Comparison of ENCODE assay signal across 8 mouse cellular contexts in the genomic region with DNA sequence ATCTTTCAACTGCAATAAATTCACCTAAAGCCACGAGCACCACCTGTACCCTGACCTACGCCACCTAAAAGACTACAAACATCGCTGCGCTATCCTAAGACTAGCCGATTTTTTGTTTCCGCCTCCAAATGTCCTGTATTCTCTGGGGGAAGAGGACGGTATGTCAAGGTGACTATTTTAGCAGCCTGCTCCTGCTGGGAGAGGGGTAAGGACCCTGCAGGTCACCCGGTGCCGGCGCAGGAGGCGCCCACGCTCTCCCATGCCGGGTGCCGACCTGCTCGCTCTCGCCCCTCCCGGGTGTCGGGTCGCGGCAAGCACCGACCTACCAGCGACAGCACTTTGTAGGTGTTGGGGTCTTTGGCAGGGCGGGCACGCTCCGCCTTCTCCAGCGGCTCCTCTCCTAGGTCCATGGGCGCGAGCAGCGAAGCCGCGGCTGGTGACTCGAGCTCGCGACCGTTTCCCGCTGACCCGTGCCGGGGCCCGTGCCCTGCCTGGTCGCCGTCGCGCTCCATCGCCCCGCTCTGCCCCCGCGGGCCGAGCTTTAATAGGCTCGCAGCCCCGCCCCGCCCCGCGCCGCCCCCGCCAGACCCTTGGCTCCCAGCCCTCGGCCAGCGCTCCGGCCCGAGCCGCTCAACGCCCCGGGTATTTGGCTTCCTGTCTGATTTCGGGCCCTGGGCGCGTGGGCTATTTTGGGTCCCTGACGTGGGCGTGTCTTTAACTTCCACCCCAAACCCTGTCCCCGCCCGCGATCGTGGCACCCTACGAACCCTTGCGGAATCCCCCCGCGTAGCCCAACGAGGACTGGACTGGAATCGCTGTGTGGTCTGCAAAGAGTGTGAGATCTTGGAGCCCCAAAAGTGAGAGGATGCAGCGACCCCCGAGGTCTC. TPM values are rescaled to one million over a fixed set of nuclear protein-coding genes. Genes with fewer than 3 reads are reported as not detected.
DNase-seq lines count a peak whose midpoint lies in the region; ATAC-seq and TF ChIP-seq lines count a peak whose summit lies in the region.

Gene Enpp1, minus strand, starts transcription at position 680 of the 887 bp plus-strand sequence.

- peak within 1 kb of the TSS; percentile 55 for H3K9ac ChIP-seq in heart, postnatal 0 days (replicated peaks; ENCODE audit: low read depth, low read length)
- H3K9ac ChIP-seq in lung, postnatal 0 days (replicated peaks; ENCODE audit: low read depth): peak within 1 kb of the TSS; percentile 30

- no peak for TF ChIP-seq CTCF in heart, postnatal 0 days (IDR thresholded peaks at IDR 0.05; ENCODE audit: low read depth)
- TF ChIP-seq CTCF in lung, postnatal 0 days (IDR thresholded peaks at IDR 0.05): no peak; the same call in 1 of the 2 replicates
- no peak for TF ChIP-seq CTCF in olfactory bulb, adult 2 months (IDR thresholded peaks at IDR 0.05; ENCODE audit: insufficient read depth, low read depth, low read length)

- H3K36me3 ChIP-seq in heart, postnatal 0 days (replicated peaks; ENCODE audit: control insufficient read depth, insufficient read depth, low read length): no peaks in the 10 kb centered on the region
- H3K36me3 ChIP-seq in lung, postnatal 0 days (ENCODE audit: insufficient read depth, low read length): no peaks in the 10 kb centered on the region

- 0 out of 2 replicates have a peak within 1 kb of the TSS, but pooled peaks have one; percentile 1 for H3K27ac ChIP-seq in heart, postnatal 0 days (ENCODE audit: low read depth)
- no peak within 1 kb of the TSS for H3K27ac ChIP-seq in lung, postnatal 0 days (ENCODE audit: low read length)
- 0 out of 2 replicates have a peak within 1 kb of the TSS, but pooled peaks have one; percentile 21 for H3K27ac ChIP-seq in olfactory bulb, adult 2 months (ENCODE audit: insufficient read depth, low read depth, low read length)

- H3K4me1 ChIP-seq in heart, postnatal 0 days (ENCODE audit: control insufficient read depth, insufficient read depth): no peaks in the 10 kb centered on the region
- H3K4me1 ChIP-seq in lung, postnatal 0 days (ENCODE audit: insufficient read depth, low read depth, low read length): peaks cover 5% of the 10 kb centered on the region; the same call in 1 of the 2 replicates
- peaks cover 9% of the 10 kb centered on the region for H3K4me1 ChIP-seq in olfactory bulb, adult 2 months (ENCODE audit: control insufficient read depth, insufficient read depth, low read length)

- no peak for TF ChIP-seq POLR2A in olfactory bulb, adult 2 months (IDR thresholded peaks at IDR 0.05; ENCODE audit: insufficient read depth, low read depth, low read length)

- H3K4me3 ChIP-seq in heart, postnatal 0 days (ENCODE audit: low read depth, low read length): peak within 1 kb of the TSS; percentile 60
- H3K4me3 ChIP-seq in lung, postnatal 0 days (ENCODE audit: low read depth, low read length): peak within 1 kb of the TSS; percentile 53
- peak within 1 kb of the TSS; percentile 49 for H3K4me3 ChIP-seq in olfactory bulb, adult 2 months (ENCODE audit: insufficient read depth, low read depth, low read length)

- H3K27me3 ChIP-seq in heart, postnatal 0 days (ENCODE audit: control insufficient read depth, insufficient read depth, low read length): no peaks in the 10 kb centered on the region
- no peaks in the 10 kb centered on the region for H3K27me3 ChIP-seq in lung, postnatal 0 days (replicated peaks; ENCODE audit: insufficient read depth, low read length)

- peak within 1 kb of the TSS; percentile 89 for H3K4me2 ChIP-seq in heart, postnatal 0 days (ENCODE audit: low read depth, low read length)
- H3K4me2 ChIP-seq in lung, postnatal 0 days (replicated peaks; ENCODE audit: low read depth, low read length): peak within 1 kb of the TSS; percentile 97

- peak; percentile 66 for ATAC-seq in erythroid progenitor cell, adult 5-6 weeks (replicated peaks; ENCODE audit: low FRiP score, poor library complexity, severe bottlenecking)
- ATAC-seq in heart, postnatal 0 days (ENCODE audit: insufficient read depth, low read depth): peak; percentile 87
- ATAC-seq in lung, postnatal 0 days: peak; percentile 91

- TF ChIP-seq EP300 in heart, postnatal 0 days (IDR thresholded peaks at IDR 0.05; ENCODE audit: low read depth): no peak
- no peak for TF ChIP-seq EP300 in lung, postnatal 0 days (IDR thresholded peaks at IDR 0.05)

- no peaks in the 10 kb centered on the region for H3K9me3 ChIP-seq in heart, postnatal 0 days (replicated peaks; ENCODE audit: control insufficient read depth, low read length)
- no peaks in the 10 kb centered on the region for H3K9me3 ChIP-seq in lung, postnatal 0 days (ENCODE audit: low read length)

- peak; percentile 54 to 56 for DNase-seq in CD8-positive naive resting alpha-beta T cell, adult 2 months (ENCODE audit: low read depth in 2 of 2, low spot score in 2 of 2)
- DNase-seq in adrenal gland, postnatal 4 days (ENCODE audit: low spot score in 2 of 2): peak; percentile 9 to 18
- DNase-seq in heart, postnatal 0 days (ENCODE audit: low spot score): peak; percentile 21
- peak; percentile 89 for DNase-seq in kidney, postnatal 14 days
- peak; percentile 55 for DNase-seq in lung, postnatal 0 days (ENCODE audit: low spot score)
- peak; percentile 35 to 37 for DNase-seq in thymus, adult 18-20 months

- under 1% methylated on average over 73 of the region's 79 CpGs for WGBS in heart, postnatal 0 days
- WGBS in lung, postnatal 0 days: under 1% methylated on average over 75 of the region's 79 CpGs
- under 1% methylated on average over 76 of the region's 79 CpGs for WGBS in olfactory bulb, adult 2 months

RNA-seq across cellular contexts. Expression of gene Enpp1, which starts in this region (rescaled TPM):
- total RNA-seq in adrenal gland, postnatal 4 days (2021): 1 to 10 TPM; 6.0 to 7.7 TPM
- total RNA-seq in erythroid progenitor cell, adult 5-6 weeks (2015; ENCODE audit: low replicate concordance): 0.84 and 1.1 TPM in 2 replicates
- total RNA-seq in erythroid progenitor cell, adult 5-6 weeks (2017; ENCODE audit: low replicate concordance): 1.4 and 2.0 TPM in 2 replicates
- total RNA-seq in heart, postnatal 0 days (2014; rRNA removed; ENCODE audit: low replicate concordance): 2.5 and 3.1 TPM in 2 replicates
- polyA plus RNA-seq in heart, postnatal 0 days (2015; fragmentation: Nextera tagmentation; extraction: Ambion mirVana): 1.8 and 2.0 TPM in 2 replicates
- polyA plus RNA-seq in lung, postnatal 0 days (2015; fragmentation: Nextera tagmentation; extraction: Ambion mirVana): 2.4 and 2.9 TPM in 2 replicates
- not detected in 2 replicates for polyA plus RNA-seq in olfactory bulb, adult 2 months (2012; ENCODE audit: insufficient read depth, insufficient read length, low replicate concordance, missing spikeins)

Comparison
In these comparisons a context has a peak if more than half of its experiments do, and no peak if none do; other contexts are left out.
1. DNase-seq: peak in every context shown above with its lines; median percentile 89 in kidney, postnatal 14 days; 55 in CD8-positive naive resting alpha-beta T cell, adult 2 months; 55 in lung, postnatal 0 days; 36 in thymus, adult 18-20 months; 21 in heart, postnatal 0 days; 14 in adrenal gland, postnatal 4 days.